Mouse (Mus musculus) inflammation-experienced regulatory T-cells, adult 6 months (primary cell): ENCODE measurements around the gene Actr5. TPM values are rescaled to one million over a fixed set of nuclear protein-coding genes. Genes with fewer than 3 reads are reported as not detected.

Source experiments
- polyA plus RNA-seq, 3 experiments: library from polyadenylated mRNA; unstranded; fragments of 100-300 nt; shearing (Covaris generic); gene quantifications; one replicate each; pipeline ENCODE4 v1.2.1; 2017

The Actr5 gene
- polyA plus RNA-seq, 3 experiments from 2014 or later: 2.5 to 5.2 (median 2.8) TPM

Other genes with a start within 250 kb of the Actr5 start
- under 1 TPM in 2 of 3 experiments, not detected in 1; 0.10 to 0.11 TPM for gene Snhg11, start 249.2 kb upstream of the Actr5 start, polyA plus RNA-seq
- 10 to 100 TPM; 13.3 to 18.2 (median 13.8) TPM for gene Ralgapb, start 215.0 kb upstream of the Actr5 start, polyA plus RNA-seq
- gene Adig, start 122.3 kb upstream of the Actr5 start, polyA plus RNA-seq: not detected
- gene Arhgap40, start 112.1 kb upstream of the Actr5 start, polyA plus RNA-seq: not detected
- gene Slc32a1, start 14.1 kb upstream of the Actr5 start, polyA plus RNA-seq: not detected
- 100 to 1,000 TPM; 106 to 120 (median 115) TPM for gene Ppp1r16b, start 40.5 kb downstream of the Actr5 start, polyA plus RNA-seq
- 1 to 10 TPM in 1 of 3 experiments, under 1 TPM in 2; 0.50 to 3.9 (median 0.59) TPM for gene Fam83d, start 143.2 kb downstream of the Actr5 start, polyA plus RNA-seq
- 10 to 100 TPM; 12.7 to 16.1 (median 14.1) TPM for gene Dhx35, start 169.9 kb downstream of the Actr5 start, polyA plus RNA-seq